Mouse (Mus musculus): ENCODE results near the gene Slc37a3. TPM values are rescaled to one million over a fixed set of nuclear protein-coding genes. Genes with fewer than 3 reads are reported as not detected.
A peak's percentile ranks its signal among the peaks of the same experiment; 100 is the strongest.

The Slc37a3 gene
- polyA plus RNA-seq, 1 experiment from 2014 or later, result 20.9 TPM

GRCm38 (mm10) chr6:39338359-39338758 is 39.1 kb downstream of the Slc37a3 start:
- no peaks in the 10 kb centered on the region for H3K4me1 ChIP-seq (replicated peaks; ENCODE audit: control insufficient read depth, insufficient read depth)
- H3K27me3 ChIP-seq (ENCODE audit: control insufficient read depth, insufficient read depth, low read length), result no peaks in the 10 kb centered on the region
- H3K4me3 ChIP-seq (ENCODE audit: low read depth, low read length), result no peak overlapping the region
- WGBS, result 88% methylated on average over 8 of the region's 8 CpGs
- no peak overlapping the region for H3K4me2 ChIP-seq (replicated peaks; ENCODE audit: low read depth)
- no peak overlapping the region for H3K9ac ChIP-seq (ENCODE audit: low read length)
- no peak for TF ChIP-seq CTCF (IDR thresholded peaks at IDR 0.05; ENCODE audit: low read depth)
- no peak for TF ChIP-seq EP300 (optimal IDR thresholded peaks at IDR 0.05)
- no peaks in the 10 kb centered on the region for H3K9me3 ChIP-seq (ENCODE audit: control insufficient read depth, low read length)
- ATAC-seq (ENCODE audit: low FRiP score, low TSS enrichment) (no peak), DNase-seq (ENCODE audit: low spot score) (no peak)
- H3K27ac ChIP-seq (replicated peaks), result no peak overlapping the region
- H3K36me3 ChIP-seq (ENCODE audit: control insufficient read depth, insufficient read depth, low read length), result peaks cover 9% of the 10 kb centered on the region

DNA sequence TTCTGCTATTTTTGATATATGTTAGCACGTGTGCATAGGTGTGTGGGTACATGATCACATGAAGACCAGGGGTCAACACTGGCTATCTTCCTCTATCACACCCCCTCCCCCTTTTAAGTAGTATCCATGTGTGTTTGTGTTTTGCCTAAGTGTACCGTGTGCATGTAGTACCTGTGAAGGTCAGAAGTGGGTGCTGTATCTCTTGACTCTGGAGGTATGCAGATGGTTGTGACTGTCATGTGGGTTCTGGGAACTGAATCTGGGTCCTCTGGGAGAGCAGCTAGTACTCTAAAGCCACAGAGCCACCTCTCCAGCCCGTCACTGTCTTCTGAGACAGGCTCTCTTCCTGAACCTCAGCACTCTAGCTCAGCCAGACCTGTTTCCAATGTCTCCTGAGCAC is 42.6 kb downstream of the Slc37a3 start:
- Histone ChIP-seq H3K4me1 (replicated peaks; ENCODE audit: control insufficient read depth, insufficient read depth) (no peaks in the 10 kb centered on the region), H3K27me3 (ENCODE audit: control insufficient read depth, insufficient read depth, low read length) (no peaks in the 10 kb centered on the region), H3K9me3 (ENCODE audit: control insufficient read depth, low read length) (no peaks in the 10 kb centered on the region), H3K9ac (ENCODE audit: low read length) (no peak overlapping the region), H3K4me3 (ENCODE audit: low read depth, low read length) (no peak overlapping the region), H3K27ac (replicated peaks) (no peak overlapping the region), H3K4me2 (replicated peaks; ENCODE audit: low read depth) (no peak overlapping the region), H3K36me3 (ENCODE audit: control insufficient read depth, insufficient read depth, low read length) (peaks cover 9% of the 10 kb centered on the region)
- ATAC-seq (ENCODE audit: low FRiP score, low TSS enrichment) (no peak), DNase-seq (ENCODE audit: low spot score) (no peak)
- WGBS, result 90% methylated on average over 3 of the region's 3 CpGs
- TF ChIP-seq CTCF (IDR thresholded peaks at IDR 0.05; ENCODE audit: low read depth), result peak; percentile 32; the same call in 1 of the 2 replicates
- TF ChIP-seq EP300 (optimal IDR thresholded peaks at IDR 0.05), result no peak

DNA sequence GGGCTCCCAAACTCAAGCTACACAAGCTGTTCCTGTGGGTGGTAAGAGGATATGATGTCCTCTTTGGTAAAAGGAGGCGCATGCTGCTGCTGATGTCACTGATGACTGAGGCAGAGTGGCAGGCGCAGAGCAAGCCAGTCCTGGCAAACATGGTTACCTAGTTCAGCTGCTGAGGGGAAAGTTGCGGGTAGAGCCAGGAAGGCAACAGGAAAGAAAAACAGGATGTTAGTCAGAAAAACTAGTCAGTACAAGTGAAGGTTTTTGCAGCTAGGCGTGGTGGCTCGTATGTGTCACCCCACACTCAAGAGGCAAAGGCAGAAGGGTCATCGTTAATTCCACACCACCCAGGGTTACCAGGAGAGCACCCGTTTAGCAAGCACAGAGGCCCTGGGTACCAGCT is 43.3 kb downstream of the Slc37a3 start:
- Histone ChIP-seq H3K36me3 (ENCODE audit: control insufficient read depth, insufficient read depth, low read length) (peaks cover 9% of the 10 kb centered on the region), H3K4me2 (replicated peaks; ENCODE audit: low read depth) (no peak overlapping the region)
- no peak for ATAC-seq (ENCODE audit: low FRiP score, low TSS enrichment)

DNA sequence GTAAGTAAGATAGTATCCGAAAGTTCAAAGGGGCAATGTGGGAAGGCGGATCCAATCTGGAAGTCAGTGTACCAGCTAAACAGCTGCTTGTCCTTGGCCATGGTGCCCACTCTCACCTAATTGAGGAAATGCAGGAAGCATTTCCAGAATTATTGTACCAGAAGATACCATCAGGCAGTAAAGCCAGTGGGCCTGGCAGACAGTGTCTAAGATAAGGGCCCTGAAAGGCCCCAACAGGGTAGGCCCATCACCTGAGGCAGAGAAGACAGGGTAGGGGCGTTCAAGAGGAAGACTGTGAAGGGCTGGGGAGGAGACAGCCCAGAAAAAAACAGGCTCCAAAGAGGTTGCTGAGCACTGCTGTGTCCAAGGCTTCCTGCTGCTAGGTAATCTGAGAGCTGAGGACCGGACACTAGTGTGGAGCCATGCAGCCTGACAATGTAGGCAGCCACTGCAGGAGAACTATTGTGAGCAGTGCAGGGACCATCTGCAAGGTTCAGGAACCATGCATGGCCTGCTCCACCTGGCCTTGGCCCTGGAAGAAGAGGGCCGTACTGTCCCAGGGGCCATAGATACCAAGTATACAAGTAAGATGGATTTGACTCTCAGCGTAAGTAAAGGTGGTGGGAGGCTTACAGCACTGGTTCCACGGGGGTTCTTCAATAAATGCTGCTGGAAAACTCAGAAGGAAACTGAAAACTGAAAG is 45.3 kb downstream of the Slc37a3 start:
- Histone ChIP-seq H3K36me3 (ENCODE audit: control insufficient read depth, insufficient read depth, low read length) (peaks cover 3% of the 10 kb centered on the region; the same call in 1 of the 2 replicates), H3K4me2 (replicated peaks; ENCODE audit: low read depth) (no peak overlapping the region), H3K9me3 (ENCODE audit: control insufficient read depth, low read length) (no peaks in the 10 kb centered on the region), H3K4me1 (replicated peaks; ENCODE audit: control insufficient read depth, insufficient read depth) (no peaks in the 10 kb centered on the region), H3K4me3 (ENCODE audit: low read depth, low read length) (no peak overlapping the region), H3K9ac (ENCODE audit: low read length) (no peak overlapping the region), H3K27ac (replicated peaks) (no peak overlapping the region), H3K27me3 (ENCODE audit: control insufficient read depth, insufficient read depth, low read length) (no peaks in the 10 kb centered on the region)
- ATAC-seq (ENCODE audit: low FRiP score, low TSS enrichment) (no peak), DNase-seq (ENCODE audit: low spot score) (no peak)
- TF ChIP-seq EP300 (optimal IDR thresholded peaks at IDR 0.05), result no peak
- no peak for TF ChIP-seq CTCF (IDR thresholded peaks at IDR 0.05; ENCODE audit: low read depth)
- WGBS, result 90% methylated on average over 7 of the region's 7 CpGs

More for the DNA sequence above, 43.3 kb downstream of the Slc37a3 start:
- Histone ChIP-seq H3K27me3 (ENCODE audit: control insufficient read depth, insufficient read depth, low read length) (no peaks in the 10 kb centered on the region), H3K27ac (replicated peaks) (no peak overlapping the region), H3K4me1 (replicated peaks; ENCODE audit: control insufficient read depth, insufficient read depth) (no peaks in the 10 kb centered on the region), H3K4me3 (ENCODE audit: low read depth, low read length) (no peak overlapping the region), H3K9ac (ENCODE audit: low read length) (no peak overlapping the region), H3K9me3 (ENCODE audit: control insufficient read depth, low read length) (no peaks in the 10 kb centered on the region)
- TF ChIP-seq CTCF (IDR thresholded peaks at IDR 0.05; ENCODE audit: low read depth), result no peak
- no peak for TF ChIP-seq EP300 (optimal IDR thresholded peaks at IDR 0.05)
- WGBS, result 81% methylated on average over 7 of the region's 7 CpGs
- DNase-seq (ENCODE audit: low spot score), result no peak

DNA sequence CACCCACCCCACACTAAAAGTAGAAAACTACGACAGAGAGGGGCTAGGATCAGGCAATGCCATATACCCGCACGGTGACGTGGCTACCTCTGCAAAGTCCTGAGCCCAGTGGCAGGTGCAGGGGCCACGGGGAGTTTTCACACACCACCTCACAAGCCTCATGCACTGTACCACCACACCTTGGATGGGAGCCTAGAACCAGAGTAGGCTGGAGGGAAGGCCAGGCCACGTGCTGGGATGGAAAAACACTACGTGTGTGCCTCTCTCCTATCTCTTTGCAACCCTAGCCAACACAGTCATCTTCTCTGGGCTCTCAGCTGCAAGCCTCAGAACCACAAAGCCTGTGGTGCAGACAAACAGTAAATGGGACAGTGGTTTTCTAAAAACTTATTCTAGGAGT is 46.5 kb downstream of the Slc37a3 start:
- WGBS, result 91% methylated on average over 7 of the region's 7 CpGs

DNA sequence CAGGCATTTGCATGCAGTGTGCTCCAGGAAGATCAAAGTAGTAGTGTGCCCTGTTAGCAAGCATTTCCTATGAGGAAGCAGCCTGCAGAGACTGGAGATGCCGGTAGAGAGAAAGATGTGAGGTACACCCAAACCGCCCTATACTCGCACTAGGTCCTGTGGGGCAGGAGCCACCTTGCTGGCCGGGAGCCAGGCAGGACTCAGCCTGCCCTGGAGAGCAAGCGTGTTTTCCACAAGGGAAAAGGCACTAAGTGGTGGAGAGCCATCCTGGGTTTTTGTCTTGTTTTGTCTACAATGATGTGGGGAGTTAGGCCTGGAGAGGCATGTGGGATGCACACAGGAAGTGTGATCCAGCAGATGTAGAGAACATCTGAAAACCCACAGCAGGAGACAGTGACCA is 57.2 kb downstream of the Slc37a3 start:
- TF ChIP-seq EP300 (optimal IDR thresholded peaks at IDR 0.05) (no peak), CTCF (IDR thresholded peaks at IDR 0.05; ENCODE audit: low read depth) (no peak)
- Histone ChIP-seq H3K4me2 (replicated peaks; ENCODE audit: low read depth) (no peak overlapping the region), H3K4me3 (ENCODE audit: low read depth, low read length) (no peak overlapping the region), H3K9me3 (ENCODE audit: control insufficient read depth, low read length) (no peaks in the 10 kb centered on the region), H3K9ac (ENCODE audit: low read length) (no peak overlapping the region), H3K4me1 (replicated peaks; ENCODE audit: control insufficient read depth, insufficient read depth) (no peaks in the 10 kb centered on the region; the same call in 1 of the 2 replicates), H3K36me3 (ENCODE audit: control insufficient read depth, insufficient read depth, low read length) (no peaks in the 10 kb centered on the region), H3K27me3 (ENCODE audit: control insufficient read depth, insufficient read depth, low read length) (no peaks in the 10 kb centered on the region), H3K27ac (replicated peaks) (no peak overlapping the region)
- WGBS, result 59% methylated on average over 5 of the region's 5 CpGs
- DNase-seq (ENCODE audit: low spot score) (no peak), ATAC-seq (ENCODE audit: low FRiP score, low TSS enrichment) (no peak)

More for the DNA sequence above, 46.5 kb downstream of the Slc37a3 start:
- Histone ChIP-seq H3K27me3 (ENCODE audit: control insufficient read depth, insufficient read depth, low read length) (no peaks in the 10 kb centered on the region), H3K4me3 (ENCODE audit: low read depth, low read length) (no peak overlapping the region), H3K4me1 (replicated peaks; ENCODE audit: control insufficient read depth, insufficient read depth) (no peaks in the 10 kb centered on the region), H3K36me3 (ENCODE audit: control insufficient read depth, insufficient read depth, low read length) (no peaks in the 10 kb centered on the region), H3K27ac (replicated peaks) (no peak overlapping the region), H3K9me3 (ENCODE audit: control insufficient read depth, low read length) (no peaks in the 10 kb centered on the region), H3K9ac (ENCODE audit: low read length) (no peak overlapping the region), H3K4me2 (replicated peaks; ENCODE audit: low read depth) (no peak overlapping the region)
- no peak for DNase-seq (ENCODE audit: low spot score)
- no peak for TF ChIP-seq CTCF (IDR thresholded peaks at IDR 0.05; ENCODE audit: low read depth)
- no peak for TF ChIP-seq EP300 (optimal IDR thresholded peaks at IDR 0.05)
- no peak for ATAC-seq (ENCODE audit: low FRiP score, low TSS enrichment)
